Mouse (Mus musculus): Measurements from ENCODE around the gene Exoc6.

DNA sequence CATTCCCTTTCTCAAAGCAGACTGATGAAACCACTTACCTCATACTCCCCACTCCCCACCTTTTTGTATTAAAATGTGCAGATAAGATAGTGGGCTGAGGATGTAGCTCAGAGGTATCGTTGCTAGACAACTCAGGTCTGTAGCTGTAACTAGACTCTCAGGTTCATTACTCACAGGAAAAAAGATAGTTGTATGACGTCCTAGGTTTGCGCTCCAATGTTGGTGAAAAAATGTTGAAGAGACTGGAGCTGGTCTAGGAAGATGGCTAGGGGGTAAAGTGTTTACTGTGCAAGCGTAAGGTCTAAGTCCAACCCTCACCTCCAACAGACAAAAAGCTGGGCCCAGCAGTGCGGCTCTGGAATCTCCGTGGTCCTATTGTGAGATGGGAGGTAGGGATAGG, 4.5 kb upstream of the Exoc6 start:
- TF ChIP-seq CTCF (IDR thresholded peaks at IDR 0.05; ENCODE audit: low read depth) (no peak), EP300 (IDR thresholded peaks at IDR 0.05; ENCODE audit: low read depth) (no peak)
